Mouse (Mus musculus) heart, embryonic 16.5 days (tissue): ENCODE data around the gene Fam163a. TPM values are rescaled to one million over a fixed set of nuclear protein-coding genes. Genes with fewer than 3 reads are reported as not detected.

ENCODE experiments used
- ATAC-seq: fragments of 200-750 bp; cut with Nextera tagmentation; replicated peaks from 2 replicates; pipeline ENCODE4 v1.8.0; 2017; ENCODE audit warnings: moderate number of reproducible peaks; ENCODE audit not compliant: insufficient read depth, low FRiP score; ENCODE audit errors: extremely low read depth
- H3K27ac ChIP-seq: fragments of 300-500 bp; sonication (generic); 2 replicates; pipeline ENCODE4 v1.5.1; 2014; ENCODE audit warnings: mild to moderate bottlenecking, low read length, control low read depth, moderate library complexity
- H3K27me3 ChIP-seq: fragments of 300-500 bp; sonication (generic); 2 replicates; pipeline ENCODE4 v1.6.1; 2014; ENCODE audit warnings: low read length, mixed read lengths; ENCODE audit not compliant: control insufficient read depth, insufficient read depth
- H3K36me3 ChIP-seq: fragments of 300-500 bp; sonication (generic); 2 replicates; pipeline ENCODE4 v1.6.1; 2014; ENCODE audit not compliant: control insufficient read depth, insufficient read depth
- H3K4me1 ChIP-seq: fragments of 300-500 bp; sonication (generic); 2 replicates; pipeline ENCODE4 v1.6.1; 2014; ENCODE audit warnings: low read length, mixed read lengths; ENCODE audit not compliant: control insufficient read depth, insufficient read depth
- H3K4me2 ChIP-seq: fragments of 300-500 bp; sonication (generic); 2 replicates; pipeline ENCODE4 v1.6.1; 2014; ENCODE audit warnings: low read depth, mild to moderate bottlenecking, control low read depth, low read length
- H3K4me3 ChIP-seq: fragments of 300-500 bp; sonication (generic); 2 replicates; pipeline ENCODE4 v1.5.1; 2014; ENCODE audit warnings: mild to moderate bottlenecking, control low read depth, low read length
- H3K9ac ChIP-seq: fragments of 300-500 bp; sonication (generic); 2 replicates; pipeline ENCODE4 v1.6.1; 2014; ENCODE audit warnings: low read length, control low read depth
- H3K9me3 ChIP-seq: fragments of 300-500 bp; sonication (generic); replicated peaks from 2 replicates; pipeline ENCODE4 v1.6.1; 2016; ENCODE audit warnings: low read length; ENCODE audit not compliant: control insufficient read depth
- WGBS: fragments of 180-500 bp; shearing (Covaris S2); extraction: QIAGEN DNeasy Blood & Tissue Kit; methylation state at CpG from one replicate; pipeline ENCODE4 v1.1.7; 2014; 5-methylcytosine and 5-hydroxymethylcytosine counted together
- polyA plus RNA-seq: library from polyadenylated mRNA; unstranded; fragments of >200 nt; fragmentation: Nextera tagmentation; extraction: Ambion mirVana; gene quantifications from 2 replicates; pipeline ENCODE4 v1.2.1, GENCODE M21; 2015

Gene Fam163a
- polyA plus RNA-seq, 1 experiment from 2014 or later = 1.6 TPM

DNA sequence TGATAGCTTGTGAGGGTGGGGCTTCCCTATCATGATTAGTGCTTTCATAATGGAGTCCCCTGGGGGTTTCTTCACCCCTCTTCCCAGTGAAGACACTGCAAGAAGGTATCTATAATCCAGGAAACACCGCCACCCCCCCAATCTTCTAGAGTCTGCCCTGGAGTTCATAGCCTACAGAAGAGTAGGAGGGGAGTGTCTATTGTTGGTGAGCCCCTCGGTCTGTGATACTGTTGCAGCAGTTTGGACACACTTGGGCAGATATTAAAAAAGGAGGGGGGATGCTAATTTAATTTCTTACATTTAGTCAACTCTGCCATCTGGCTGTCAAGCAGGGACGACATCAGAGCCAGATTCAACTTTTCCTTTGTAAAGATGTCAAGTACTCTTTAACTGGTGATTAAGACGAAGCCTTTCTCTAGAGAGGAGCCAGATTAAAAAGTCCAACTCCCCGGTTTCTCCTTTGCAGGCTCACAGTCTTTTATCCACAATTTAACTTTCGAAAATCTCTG is 7.0 kb upstream of the Fam163a start:
- no peak overlapping the region for H3K27ac ChIP-seq
- H3K4me1 ChIP-seq = peaks cover 5% of the 10 kb centered on the region; the same call in 1 of the 2 replicates
- no peak overlapping the region for H3K9ac ChIP-seq
- peaks cover 2% of the 10 kb centered on the region for H3K27me3 ChIP-seq
- ATAC-seq = no peak
- H3K36me3 ChIP-seq = no peaks in the 10 kb centered on the region
- no peak overlapping the region for H3K4me3 ChIP-seq
- 52% methylated on average over 6 of the region's 6 CpGs for WGBS
- H3K9me3 ChIP-seq = no peaks in the 10 kb centered on the region
- H3K4me2 ChIP-seq = no peak overlapping the region

GRCm38 (mm10) chr1:156205164-156205563 is 338 bp upstream of the Fam163a start:
- Histone ChIP-seq H3K36me3 (no peaks in the 10 kb centered on the region), H3K27me3 (peaks cover 37% of the 10 kb centered on the region), H3K27ac (no peak overlapping the region), H3K4me1 (peaks cover 9% of the 10 kb centered on the region), H3K9ac (no peak overlapping the region), H3K4me2 (peak overlapping the region; percentile 83), H3K9me3 (peaks cover 7% of the 10 kb centered on the region), H3K4me3 (peak overlapping the region; percentile 52)
- no peak for ATAC-seq
- 24% methylated on average over 10 of the region's 10 CpGs for WGBS

- Histone ChIP-seq H3K4me3 (peak overlapping the region; percentile 52), H3K36me3 (no peaks in the 10 kb centered on the region), H3K27ac (no peak overlapping the region), H3K4me2 (peak overlapping the region; percentile 83), H3K4me1 (peaks cover 9% of the 10 kb centered on the region), H3K27me3 (peaks cover 37% of the 10 kb centered on the region), H3K9me3 (peaks cover 7% of the 10 kb centered on the region), H3K9ac (peak overlapping the region; percentile 59)
- 4% methylated on average over 18 of the region's 18 CpGs for WGBS
- no peak for ATAC-seq
These were observed 718 bp downstream of the Fam163a start for GRCm38 (mm10) chr1:156203961-156204655.

GRCm38 (mm10) chr1:156202661-156203060 is 2.2 kb downstream of the Fam163a start:
- H3K27me3 ChIP-seq = peaks cover 37% of the 10 kb centered on the region

GRCm38 (mm10) chr1:156201069-156201468 is 3.8 kb downstream of the Fam163a start:
- Histone ChIP-seq H3K4me2 (no peak overlapping the region), H3K27me3 (peaks cover 30% of the 10 kb centered on the region), H3K9ac (no peak overlapping the region), H3K36me3 (no peaks in the 10 kb centered on the region), H3K4me1 (peaks cover 9% of the 10 kb centered on the region), H3K9me3 (peaks cover 7% of the 10 kb centered on the region), H3K4me3 (no peak overlapping the region), H3K27ac (no peak overlapping the region)
- ATAC-seq = no peak
- WGBS = 78% methylated on average over 3 of the region's 3 CpGs

More at GRCm38 (mm10) chr1:156202661-156203060, 2.2 kb downstream of the Fam163a start:
- Histone ChIP-seq H3K4me3 (no peak overlapping the region), H3K36me3 (no peaks in the 10 kb centered on the region), H3K9me3 (peaks cover 7% of the 10 kb centered on the region), H3K4me1 (peaks cover 9% of the 10 kb centered on the region), H3K9ac (no peak overlapping the region), H3K4me2 (no peak overlapping the region), H3K27ac (no peak overlapping the region)
- no peak for ATAC-seq
- WGBS = 68% methylated on average over 3 of the region's 3 CpGs

- no peak for ATAC-seq
- no peaks in the 10 kb centered on the region for H3K4me1 ChIP-seq
- peaks cover 10% of the 10 kb centered on the region; the same call in 1 of the 2 replicates for H3K27me3 ChIP-seq
- no peak overlapping the region for H3K27ac ChIP-seq
- 77% methylated on average over 4 of the region's 4 CpGs for WGBS
- no peak overlapping the region for H3K4me3 ChIP-seq
- no peak overlapping the region for H3K9ac ChIP-seq
- peaks cover 7% of the 10 kb centered on the region for H3K9me3 ChIP-seq
- no peaks in the 10 kb centered on the region for H3K36me3 ChIP-seq
- H3K4me2 ChIP-seq = no peak overlapping the region
These were observed 7.2 kb downstream of the Fam163a start for GRCm38 (mm10) chr1:156197588-156197987.

DNA sequence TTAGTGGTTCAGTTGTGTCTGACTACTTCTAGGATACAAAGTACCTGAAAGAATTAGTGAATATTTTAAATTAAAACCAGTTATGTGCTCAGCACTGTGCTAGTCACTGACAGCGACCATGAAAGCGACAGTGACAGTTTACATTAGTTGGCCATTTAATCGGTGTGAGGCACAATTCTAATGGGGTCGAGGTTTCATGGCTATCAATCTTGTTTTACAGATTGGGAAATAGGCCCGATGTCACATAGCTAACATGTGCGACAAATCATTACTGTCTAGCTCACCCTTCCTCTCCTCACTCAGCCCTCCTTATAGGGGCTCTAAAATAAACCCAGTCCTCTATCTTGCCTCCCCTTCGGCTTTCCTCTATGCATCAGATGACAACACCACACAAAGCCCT is 11.5 kb downstream of the Fam163a start:
- WGBS = 71% methylated on average over 7 of the region's 7 CpGs
- no peaks in the 10 kb centered on the region for H3K9me3 ChIP-seq
- H3K4me1 ChIP-seq = peaks cover 6% of the 10 kb centered on the region
- no peak overlapping the region for H3K4me3 ChIP-seq
- H3K36me3 ChIP-seq = no peaks in the 10 kb centered on the region
- H3K9ac ChIP-seq = no peak overlapping the region
- 0 out of 2 replicates have a peak, but pooled peaks cover 2% of the 10 kb centered on the region for H3K27me3 ChIP-seq
- no peak for ATAC-seq
- H3K4me2 ChIP-seq = no peak overlapping the region
- no peak overlapping the region for H3K27ac ChIP-seq

DNA sequence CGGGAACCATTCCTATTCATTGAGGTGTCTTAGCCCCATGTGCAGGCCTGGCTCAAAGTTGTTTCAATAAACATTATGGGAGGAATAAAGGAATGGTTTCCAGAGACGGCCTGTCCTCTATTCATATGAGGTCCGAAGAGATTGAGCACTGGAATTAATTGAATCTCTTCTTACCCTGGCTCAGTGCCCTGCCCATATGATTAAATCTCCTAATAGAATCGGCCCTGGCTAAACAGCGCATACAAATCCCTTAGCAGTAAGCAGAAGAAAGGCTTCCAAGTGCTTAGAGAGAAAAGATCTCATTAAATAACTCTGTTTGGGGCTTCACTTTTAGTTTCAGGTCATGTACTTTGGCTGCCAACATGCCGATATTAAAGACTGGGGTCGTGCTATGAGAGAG is 12.0 kb downstream of the Fam163a start:
- 0 out of 2 replicates have a peak, but pooled peaks cover 2% of the 10 kb centered on the region for H3K27me3 ChIP-seq
- peaks cover 10% of the 10 kb centered on the region for H3K4me1 ChIP-seq
- no peak overlapping the region for H3K4me3 ChIP-seq
- WGBS = 73% methylated on average over 7 of the region's 7 CpGs
- no peaks in the 10 kb centered on the region for H3K36me3 ChIP-seq
- H3K9ac ChIP-seq = no peak overlapping the region
- no peaks in the 10 kb centered on the region for H3K9me3 ChIP-seq
- H3K27ac ChIP-seq = no peak overlapping the region
- no peak for ATAC-seq
- no peak overlapping the region for H3K4me2 ChIP-seq

DNA sequence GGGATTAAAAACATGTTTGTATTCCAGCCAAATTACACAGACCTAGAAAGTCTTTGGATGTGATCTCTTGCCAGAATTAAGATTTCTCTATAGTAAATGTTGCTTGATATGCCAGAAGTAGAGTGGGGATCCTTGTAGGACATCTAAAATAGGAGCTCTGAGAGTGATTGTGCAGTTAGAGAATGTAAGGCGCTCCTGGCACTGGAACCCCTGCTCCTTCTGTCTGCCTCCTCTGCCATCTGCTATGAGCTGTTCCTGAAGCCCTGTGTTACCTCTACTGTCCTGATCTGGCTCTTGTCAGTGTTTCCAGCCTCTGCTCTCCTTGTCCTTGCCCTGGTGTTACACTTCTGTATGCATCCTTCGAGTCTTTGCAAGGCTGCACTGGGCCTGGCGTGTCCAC is 18.2 kb downstream of the Fam163a start:
- WGBS = 85% methylated on average over 3 of the region's 3 CpGs
- no peak overlapping the region for H3K9ac ChIP-seq

More for the DNA sequence above, 18.2 kb downstream of the Fam163a start:
- no peaks in the 10 kb centered on the region for H3K27me3 ChIP-seq
- no peak for ATAC-seq
- no peak overlapping the region for H3K4me3 ChIP-seq
- no peak overlapping the region for H3K27ac ChIP-seq
- H3K4me2 ChIP-seq = no peak overlapping the region
- peaks cover 7% of the 10 kb centered on the region for H3K9me3 ChIP-seq
- peaks cover 35% of the 10 kb centered on the region for H3K4me1 ChIP-seq
- no peaks in the 10 kb centered on the region for H3K36me3 ChIP-seq
